16 mouse cellular contexts compared by ENCODE assay signal in genomic region chr14:117786647-117787046, GRCm38 (mm10).
DNase-seq lines count a peak whose midpoint lies in the region; ATAC-seq and TF ChIP-seq lines count a peak whose summit lies in the region.
"Had no signal": no experiment of that assay in that cellular context is flagged by ENCODE, and none has a peak within 500 bp of the region (broad histone marks: within the 10 kb centered on the region; RNA-seq: fewer than 3 reads in every experiment).

No protein-coding gene starts in this region.

- no peak overlapping the region for H3K4me3 ChIP-seq in forebrain, embryonic 12.5 days (replicated peaks)
- no peak overlapping the region for H3K4me3 ChIP-seq in forebrain, embryonic 15.5 days
- H3K4me3 ChIP-seq in lung, postnatal 0 days (ENCODE audit: low read depth, low read length) = no peak overlapping the region
- no peak overlapping the region for H3K4me3 ChIP-seq in forebrain, embryonic 13.5 days
- H3K4me3 ChIP-seq: erythroblast, embryonic 14.5 days; hindbrain, embryonic 13.5 days had no signal

- H3K27me3 ChIP-seq in forebrain, embryonic 12.5 days = no peaks in the 10 kb centered on the region
- H3K27me3 ChIP-seq in forebrain, embryonic 15.5 days = no peaks in the 10 kb centered on the region
- H3K27me3 ChIP-seq in lung, postnatal 0 days (replicated peaks; ENCODE audit: insufficient read depth, low read length) = no peaks in the 10 kb centered on the region
- no peaks in the 10 kb centered on the region for H3K27me3 ChIP-seq in forebrain, embryonic 13.5 days
- H3K27me3 ChIP-seq: hindbrain, embryonic 13.5 days had no signal

- H3K9me3 ChIP-seq in forebrain, embryonic 12.5 days = no peaks in the 10 kb centered on the region
- H3K9me3 ChIP-seq in forebrain, embryonic 15.5 days = no peaks in the 10 kb centered on the region
- no peaks in the 10 kb centered on the region for H3K9me3 ChIP-seq in lung, postnatal 0 days (ENCODE audit: low read length)
- H3K9me3 ChIP-seq in forebrain, embryonic 13.5 days (replicated peaks) = no peaks in the 10 kb centered on the region
- H3K9me3 ChIP-seq: hindbrain, embryonic 13.5 days had no signal

- H3K9ac ChIP-seq in forebrain, embryonic 12.5 days = no peak overlapping the region
- H3K9ac ChIP-seq in forebrain, embryonic 15.5 days (replicated peaks) = no peak overlapping the region
- H3K9ac ChIP-seq in lung, postnatal 0 days (replicated peaks; ENCODE audit: low read depth) = no peak overlapping the region
- no peak overlapping the region for H3K9ac ChIP-seq in forebrain, embryonic 13.5 days
- H3K9ac ChIP-seq: hindbrain, embryonic 13.5 days had no signal

- no peak for DNase-seq in lung, postnatal 0 days (ENCODE audit: low spot score)
- DNase-seq in lung, adult 18-20 months = no peak
- DNase-seq in spleen, postnatal 10 days (ENCODE audit: low spot score in 2 of 2) = no peak
- DNase-seq in cerebellum, postnatal 14 days = no peak
- DNase-seq: adrenal gland, postnatal 25 days; cerebellum, postnatal 36 days; gastrocnemius, postnatal 10 days; kidney, adult 8-10 months; lung, adult 2 months had no signal

- H3K4me2 ChIP-seq in forebrain, embryonic 12.5 days = peak overlapping the region; percentile 22
- no peak overlapping the region for H3K4me2 ChIP-seq in forebrain, embryonic 15.5 days (replicated peaks)
- H3K4me2 ChIP-seq in lung, postnatal 0 days (replicated peaks; ENCODE audit: low read depth, low read length) = peak overlapping the region; percentile 23; the same call in 1 of the 2 replicates
- peak overlapping the region; percentile 22 for H3K4me2 ChIP-seq in forebrain, embryonic 13.5 days
- H3K4me2 ChIP-seq: hindbrain, embryonic 13.5 days; midbrain, embryonic 11.5 days had no signal

- H3K4me1 ChIP-seq in forebrain, embryonic 12.5 days = peaks cover 12% of the 10 kb centered on the region
- H3K4me1 ChIP-seq in forebrain, embryonic 15.5 days = peaks cover 6% of the 10 kb centered on the region
- H3K4me1 ChIP-seq in lung, postnatal 0 days (ENCODE audit: insufficient read depth, low read depth, low read length) = no peaks in the 10 kb centered on the region
- peaks cover 13% of the 10 kb centered on the region for H3K4me1 ChIP-seq in forebrain, embryonic 13.5 days

- no peak for ATAC-seq in forebrain, embryonic 12.5 days (ENCODE audit: low FRiP score)
- no peak for ATAC-seq in forebrain, embryonic 15.5 days (replicated peaks)
- ATAC-seq in lung, postnatal 0 days = no peak
- peak; percentile 34; the same call in 1 of the 2 replicates for ATAC-seq in forebrain, embryonic 13.5 days
- peak; percentile 80 for ATAC-seq in megakaryocyte, adult 5-6 weeks (ENCODE audit: poor library complexity, severe bottlenecking)

- H3K36me3 ChIP-seq in forebrain, embryonic 12.5 days (replicated peaks) = no peaks in the 10 kb centered on the region
- H3K36me3 ChIP-seq in forebrain, embryonic 15.5 days = no peaks in the 10 kb centered on the region
- H3K36me3 ChIP-seq in lung, postnatal 0 days (ENCODE audit: insufficient read depth, low read length) = no peaks in the 10 kb centered on the region
- no peaks in the 10 kb centered on the region for H3K36me3 ChIP-seq in forebrain, embryonic 13.5 days (ENCODE audit: poor library complexity, severe bottlenecking)
- H3K36me3 ChIP-seq: hindbrain, embryonic 13.5 days had no signal

- WGBS in forebrain, embryonic 12.5 days = 26% methylated on average over 7 of the region's 7 CpGs
- 24% methylated on average over 7 of the region's 7 CpGs for WGBS in forebrain, embryonic 15.5 days
- WGBS in lung, postnatal 0 days = 60% methylated on average over 7 of the region's 7 CpGs
- WGBS in forebrain, embryonic 13.5 days = 32% methylated on average over 7 of the region's 7 CpGs

- no peak overlapping the region for H3K27ac ChIP-seq in forebrain, embryonic 12.5 days
- no peak overlapping the region for H3K27ac ChIP-seq in forebrain, embryonic 15.5 days (replicated peaks)
- no peak overlapping the region for H3K27ac ChIP-seq in lung, postnatal 0 days (ENCODE audit: low read length)
- no peak overlapping the region for H3K27ac ChIP-seq in forebrain, embryonic 13.5 days
- H3K27ac ChIP-seq: hindbrain, embryonic 13.5 days had no signal

- no peak for TF ChIP-seq CTCF in lung, postnatal 0 days (IDR thresholded peaks at IDR 0.05)

- TF ChIP-seq EP300 in lung, postnatal 0 days (IDR thresholded peaks at IDR 0.05) = no peak

Comparison
In these comparisons a context has a peak if more than half of its experiments do, and no peak if none do; other contexts are left out.
1. ATAC-seq: peak in forebrain, embryonic 13.5 days (single experiment) and megakaryocyte, adult 5-6 weeks (single experiment); none in forebrain, embryonic 12.5 days (single experiment), forebrain, embryonic 15.5 days (single experiment) and lung, postnatal 0 days (single experiment).